Mouse (Mus musculus) liver, embryonic 14.5 days (tissue): ENCODE results near the gene Myh7. TPM values are rescaled to one million over a fixed set of nuclear protein-coding genes. Genes with fewer than 3 reads are reported as not detected.
"Not testable (repeated sequence)": the region's sequence is repeated elsewhere in the genome, so short reads cannot be mapped to it uniquely, and the experiment has no call there.

ENCODE experiments used
- ATAC-seq: fragments of 200-750 bp; cut with Nextera tagmentation; 2 replicates; pipeline ENCODE4 v1.8.0; 2017; ENCODE audit warnings: moderate number of reproducible peaks, mild to moderate bottlenecking, moderate library complexity; ENCODE audit not compliant: insufficient read depth
- DNase-seq, 3 experiments: peaks; one replicate each; pipeline ENCODE4 v3.0.0-alpha.2; 2012 to 2013; ENCODE audit warnings: low read depth in 3 of 3, low spot score in 3 of 3
- H3K27ac ChIP-seq: fragments of 300-500 bp; sonication (generic); 2 replicates; pipeline ENCODE4 v1.5.1; 2014; ENCODE audit warnings: moderate library complexity, mild to moderate bottlenecking, control low read depth, inconsistent platforms
- H3K27me3 ChIP-seq: fragments of 300-500 bp; sonication (generic); 2 replicates; pipeline ENCODE4 v1.6.1; 2014; ENCODE audit warnings: mild to moderate bottlenecking, low read length, moderate library complexity; ENCODE audit not compliant: control insufficient read depth, insufficient read depth
- H3K36me3 ChIP-seq: fragments of 300-500 bp; sonication (generic); replicated peaks from 2 replicates; pipeline ENCODE4 v1.6.1; 2014; ENCODE audit warnings: low read depth; ENCODE audit not compliant: control insufficient read depth, insufficient read depth
- H3K4me1 ChIP-seq, 2 experiments: fragments of 200-500 bp in 1 of 2; fragments of 300-500 bp in 1 of 2; sonication (generic) in 1 of 2; replicated peaks; 2 replicates each; pipeline ENCODE4 v1.6.1; 2012 to 2014; ENCODE audit warnings: antibody characterized with exemption in 1 of 2, inconsistent platforms in 1 of 2, low read length in 1 of 2; ENCODE audit not compliant: control insufficient read depth in 2 of 2, insufficient read depth in 2 of 2
- H3K4me2 ChIP-seq: fragments of 300-500 bp; sonication (generic); 2 replicates; pipeline ENCODE4 v1.6.1; 2014; ENCODE audit warnings: low read depth, mild to moderate bottlenecking, control low read depth, moderate library complexity
- H3K4me3 ChIP-seq, 2 experiments: fragments of 200-500 bp in 1 of 2; fragments of 300-500 bp in 1 of 2; sonication (generic) in 1 of 2; 2 replicates each; pipeline ENCODE4 v1.5.1; 2012 to 2014; ENCODE audit warnings: low read depth in 2 of 2, low read length in 2 of 2, mild to moderate bottlenecking in 2 of 2, control low read depth in 1 of 2, inconsistent platforms in 1 of 2, moderate library complexity in 1 of 2; ENCODE audit not compliant: insufficient read depth in 1 of 2
- H3K9ac ChIP-seq: fragments of 300-500 bp; sonication (generic); replicated peaks from 2 replicates; pipeline ENCODE4 v1.6.1; 2014; ENCODE audit warnings: mild to moderate bottlenecking, control low read depth, moderate library complexity
- H3K9me3 ChIP-seq: fragments of 300-500 bp; sonication (generic); 2 replicates; pipeline ENCODE4 v1.6.1; 2016; ENCODE audit warnings: low read length, mixed read lengths; ENCODE audit not compliant: control insufficient read depth
- CTCF ChIP-seq: IDR thresholded peaks from 2 replicates; pipeline ENCODE4 v1.5.1; 2016; ENCODE audit warnings: antibody characterized with exemption, low read depth, control low read depth
- EP300 ChIP-seq: IDR thresholded peaks from 2 replicates; pipeline ENCODE4 v1.6.1; 2016; ENCODE audit warnings: antibody characterized with exemption, low read depth
- WGBS: fragments of 180-500 bp; shearing (Covaris S2); extraction: QIAGEN DNeasy Blood & Tissue Kit; methylation state at CpG from one replicate; pipeline ENCODE4 v1.1.7; 2014; ENCODE audit not compliant: insufficient replicate concordance; 5-methylcytosine and 5-hydroxymethylcytosine counted together
- polyA plus RNA-seq, 2 experiments: library from polyadenylated mRNA; depleted of rRNA in 1 of 2; stranded (reverse) in 1 of 2; unstranded in 1 of 2; fragments of >200 nt; fragmentation: Nextera tagmentation in 1 of 2; extraction: Ambion mirVana in 1 of 2; gene quantifications; 2 replicates each; pipeline versions ENCODE4 v1.2.1 to v1.2.3; 2012 to 2014

Myh7 gene
- polyA plus RNA-seq, 2 experiments = 0.05 to 0.07 TPM

GRCm38 (mm10) chr14:54950493-54950892 is 43.9 kb downstream of the Myh7 start:
- no peak for DNase-seq
- 39% methylated on average over 12 of the region's 12 CpGs for WGBS
- no peak for ATAC-seq

GRCm38 (mm10) chr14:54948781-54949180 is 45.6 kb downstream of the Myh7 start:
- ATAC-seq = no peak
- H3K9ac ChIP-seq = no peak overlapping the region
- 54% methylated on average over 9 of the region's 9 CpGs for WGBS

More at GRCm38 (mm10) chr14:54950493-54950892, 43.9 kb downstream of the Myh7 start:
- no peaks in the 10 kb centered on the region for H3K27me3 ChIP-seq
- no peak overlapping the region for H3K9ac ChIP-seq
- H3K4me3 ChIP-seq = no peak overlapping the region
- no peaks in the 10 kb centered on the region for H3K4me1 ChIP-seq
- no peak overlapping the region for H3K4me2 ChIP-seq
- H3K36me3 ChIP-seq = no peaks in the 10 kb centered on the region
- no peaks in the 10 kb centered on the region for H3K9me3 ChIP-seq
- no peak overlapping the region for H3K27ac ChIP-seq
- TF ChIP-seq CTCF (no peak), EP300 (no peak)

DNA sequence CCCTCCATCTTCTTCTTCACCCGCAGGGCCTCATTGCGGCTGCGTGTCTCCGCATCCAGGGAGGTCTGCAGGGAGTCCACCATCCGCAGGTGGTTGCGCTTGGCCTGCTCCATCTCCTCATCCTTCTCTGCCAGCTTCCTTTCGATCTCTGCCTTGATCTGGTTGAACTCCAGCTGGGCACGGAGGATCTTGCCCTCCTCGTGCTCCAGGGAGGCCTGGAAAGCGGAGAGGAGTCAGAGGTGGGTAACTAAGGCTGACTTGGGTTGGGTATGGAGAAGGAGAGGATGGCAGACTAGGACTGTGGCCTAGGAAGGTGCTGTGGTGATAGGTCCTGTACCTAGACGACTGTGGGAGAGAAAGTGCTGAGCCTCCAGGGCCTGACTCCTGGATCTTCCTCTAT is 47.4 kb downstream of the Myh7 start:
- H3K4me2 ChIP-seq, H3K27me3 ChIP-seq, H3K4me3 ChIP-seq, H3K27ac ChIP-seq, H3K9ac ChIP-seq, DNase-seq, H3K4me1 ChIP-seq, H3K9me3 ChIP-seq, ATAC-seq, H3K36me3 ChIP-seq: not testable (repeated sequence)
- 69% methylated on average over 9 of the region's 11 CpGs for WGBS

More at GRCm38 (mm10) chr14:54948781-54949180, 45.6 kb downstream of the Myh7 start:
- H3K4me1 ChIP-seq = no peaks in the 10 kb centered on the region
- H3K36me3 ChIP-seq = no peaks in the 10 kb centered on the region
- no peak for DNase-seq
- no peak for TF ChIP-seq CTCF
- no peak for TF ChIP-seq EP300
- H3K27me3 ChIP-seq = no peaks in the 10 kb centered on the region
- no peak overlapping the region for H3K4me2 ChIP-seq
- no peak overlapping the region for H3K27ac ChIP-seq
- no peaks in the 10 kb centered on the region for H3K9me3 ChIP-seq
- no peak overlapping the region for H3K4me3 ChIP-seq

DNA sequence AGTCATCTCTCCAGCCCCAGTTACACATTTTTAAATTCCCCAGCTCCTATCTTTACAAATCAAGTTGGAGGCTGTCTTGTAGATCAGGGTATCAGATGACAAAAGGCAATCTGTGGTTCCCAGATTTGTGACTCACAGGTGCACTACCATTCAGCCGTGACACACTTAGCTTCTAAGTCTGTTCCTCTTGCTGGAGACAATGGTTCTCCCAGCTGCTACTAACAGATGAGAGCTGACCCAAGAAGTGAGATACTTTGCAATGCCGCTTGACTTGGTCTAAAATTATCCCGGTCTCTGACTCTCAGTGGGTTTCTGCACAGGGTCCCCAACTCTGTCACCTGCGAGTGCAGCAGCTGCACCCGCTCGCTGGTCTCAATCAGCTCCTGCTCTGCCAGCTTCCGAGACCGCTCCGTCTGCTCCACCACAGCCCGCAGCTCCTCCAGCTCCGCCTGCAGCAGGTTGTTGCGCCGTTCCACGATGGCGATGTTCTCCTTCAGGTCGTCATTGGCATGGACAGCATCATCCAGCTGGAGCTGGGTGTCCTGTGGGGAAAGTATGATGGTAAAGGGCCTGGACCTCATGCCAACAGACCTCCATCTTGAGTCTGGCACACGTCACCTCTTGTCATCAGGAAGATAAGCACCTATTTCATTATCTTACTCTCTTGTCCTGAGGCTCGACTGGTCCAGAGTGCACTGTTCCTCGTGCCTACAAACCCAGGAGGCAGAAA is 48.3 kb downstream of the Myh7 start:
- no peak overlapping the region for H3K9ac ChIP-seq
- ATAC-seq (no peak), DNase-seq (no peak)
- no peaks in the 10 kb centered on the region for H3K9me3 ChIP-seq
- no peaks in the 10 kb centered on the region for H3K36me3 ChIP-seq
- no peak overlapping the region for H3K27ac ChIP-seq
- TF ChIP-seq CTCF (no peak), EP300 (no peak)
- H3K4me2 ChIP-seq = no peak overlapping the region
- H3K4me1 ChIP-seq = no peaks in the 10 kb centered on the region
- no peak overlapping the region for H3K4me3 ChIP-seq
- WGBS = 69% methylated on average over 19 of the region's 19 CpGs
- no peaks in the 10 kb centered on the region for H3K27me3 ChIP-seq

DNA sequence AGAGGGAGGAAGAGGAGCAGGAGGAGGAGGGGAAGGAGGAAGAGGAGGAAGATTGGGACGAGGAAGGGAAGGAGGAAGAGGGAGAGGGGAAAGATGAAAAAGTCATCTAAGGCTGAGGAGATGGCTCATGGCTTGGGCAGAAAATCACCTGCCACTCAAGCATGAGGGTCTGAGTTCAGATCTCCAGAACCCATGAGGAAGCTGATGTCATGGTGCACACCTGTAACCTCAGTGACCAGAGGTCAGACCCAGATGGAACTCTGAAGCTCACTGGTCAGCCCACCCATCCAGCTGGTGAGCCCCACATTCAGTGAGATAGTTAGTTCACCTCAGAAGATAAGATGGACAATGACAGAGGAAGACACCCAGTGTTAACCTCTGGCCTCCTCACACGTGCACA is 49.5 kb downstream of the Myh7 start:
- 34% methylated on average over 2 of the region's 2 CpGs for WGBS

More for the DNA sequence above, 49.5 kb downstream of the Myh7 start:
- DNase-seq = no peak
- H3K27me3 ChIP-seq = no peaks in the 10 kb centered on the region
- H3K27ac ChIP-seq = no peak overlapping the region
- H3K36me3 ChIP-seq = no peaks in the 10 kb centered on the region
- no peak overlapping the region for H3K4me2 ChIP-seq
- no peak for ATAC-seq
- no peak overlapping the region for H3K4me3 ChIP-seq
- no peaks in the 10 kb centered on the region for H3K4me1 ChIP-seq
- no peaks in the 10 kb centered on the region for H3K9me3 ChIP-seq
- no peak overlapping the region for H3K9ac ChIP-seq
- no peak for TF ChIP-seq EP300
- no peak for TF ChIP-seq CTCF
